Mouse (Mus musculus): ENCODE measurements around the gene C1s2. TPM values are rescaled to one million over a fixed set of nuclear protein-coding genes. Genes with fewer than 3 reads are reported as not detected.

Gene C1s2
- total and polyA plus RNA-seq, 3 experiments: 0.08 to 0.19 (median 0.08) TPM

DNA sequence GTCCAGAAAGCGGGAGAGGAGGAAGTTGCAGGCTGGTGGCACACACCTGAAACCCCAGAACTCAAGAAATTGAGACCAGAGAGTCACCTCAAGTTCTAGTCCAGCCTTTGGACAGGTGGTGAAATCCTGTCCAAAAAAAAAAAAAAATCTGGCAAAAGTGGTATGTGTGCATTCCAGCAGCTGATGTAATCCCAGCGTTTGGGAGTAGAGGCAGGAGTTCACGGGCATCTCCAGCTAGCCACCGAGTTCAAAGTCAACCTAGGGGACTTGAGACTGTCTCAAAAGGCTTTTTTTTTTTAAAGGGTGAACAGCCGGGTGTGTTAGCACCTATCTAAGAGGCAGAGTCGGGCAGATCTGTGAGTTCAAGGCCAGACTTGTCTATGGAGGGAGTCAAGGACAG is 40.3 kb upstream of the C1s2 start:
- Histone ChIP-seq H3K4me2 (ENCODE audit: insufficient read depth, low read depth, poor library complexity, severe bottlenecking) (no peak overlapping the region), H3K4me1 (ENCODE audit: control insufficient read depth in 1 of 2, insufficient read depth in 2 of 2) (peaks cover 2 to 9% of the 10 kb centered on the region in 2 experiments; a peak in 2 of 4 replicates), H3K36me3 (replicated peaks in 1 of 2; ENCODE audit: control insufficient read depth in 1 of 2, insufficient read depth in 1 of 2, low read length in 1 of 2) (peaks cover 12 to 68% of the 10 kb centered on the region in 2 experiments), H3K27me3 (replicated peaks) (no peaks in the 10 kb centered on the region), H3K4me3 (replicated peaks in 1 of 3; ENCODE audit: low read depth in 2 of 3, low read length in 2 of 3, poor library complexity in 1 of 3) (no peak overlapping the region), H3K9ac (ENCODE audit: insufficient read depth, low read depth) (no peak overlapping the region), H3K27ac (ENCODE audit: insufficient read depth, low read depth) (no peak overlapping the region), H3K9me3 (replicated peaks; ENCODE audit: low read length) (no peaks in the 10 kb centered on the region), H3K79me2 (replicated peaks; ENCODE audit: control insufficient read depth, extremely low read depth, insufficient read depth, poor library complexity, severe bottlenecking) (peaks cover 8% of the 10 kb centered on the region; the same call in 1 of the 2 replicates)
- no peak for DNase-seq (ENCODE audit: extremely low read depth)
- dilution Hi-C loops (cut with MboI; ENCODE audit: extremely low pct_ligation_motif_present, extremely low pct_unique_long_range_greater_than_20kb, low sequenced_read_pairs): no loop called here
- in situ Hi-C loops (cut with MboI; ENCODE audit: low pct_ligation_motif_present, low pct_unique_long_range_greater_than_20kb, low sequenced_read_pairs): no loop called here
- no peak for TF ChIP-seq UBTF (IDR thresholded peaks at IDR 0.05; ENCODE audit: low read depth, low read length)
- TF ChIP-seq SIN3A (IDR thresholded peaks at IDR 0.05; ENCODE audit: low read length): no peak
- TF ChIP-seq JUN (IDR thresholded peaks at IDR 0.05; ENCODE audit: insufficient read depth, low read depth, low read length): no peak
- TF ChIP-seq IRF4 (IDR thresholded peaks at IDR 0.05; ENCODE audit: low read depth, low read length): no peak

- peaks cover 8% of the 10 kb centered on the region; the same call in 1 of the 2 replicates for H3K79me2 ChIP-seq (replicated peaks; ENCODE audit: control insufficient read depth, extremely low read depth, insufficient read depth, poor library complexity, severe bottlenecking)
- dilution Hi-C loops (cut with MboI; ENCODE audit: extremely low pct_ligation_motif_present, extremely low pct_unique_long_range_greater_than_20kb, low sequenced_read_pairs) (no loop called here), in situ Hi-C loops (cut with MboI; ENCODE audit: low pct_ligation_motif_present, low pct_unique_long_range_greater_than_20kb, low sequenced_read_pairs) (no loop called here)
- no peak for DNase-seq (ENCODE audit: extremely low read depth)
- H3K27me3 ChIP-seq (replicated peaks): no peaks in the 10 kb centered on the region
- H3K36me3 ChIP-seq (replicated peaks in 1 of 2; ENCODE audit: control insufficient read depth in 1 of 2, insufficient read depth in 1 of 2, low read length in 1 of 2): peaks cover 15 to 78% of the 10 kb centered on the region in 2 experiments
- peaks cover 2 to 8% of the 10 kb centered on the region in 2 experiments; a peak in 2 of 4 replicates for H3K4me1 ChIP-seq (ENCODE audit: control insufficient read depth in 1 of 2, insufficient read depth in 2 of 2)
- no peak overlapping the region for H3K9ac ChIP-seq (ENCODE audit: insufficient read depth, low read depth)
- H3K9me3 ChIP-seq (replicated peaks; ENCODE audit: low read length): no peaks in the 10 kb centered on the region
- no peak overlapping the region for H3K4me2 ChIP-seq (ENCODE audit: insufficient read depth, low read depth, poor library complexity, severe bottlenecking)
- no peak overlapping the region for H3K27ac ChIP-seq (ENCODE audit: insufficient read depth, low read depth)
- TF ChIP-seq MAZ (IDR thresholded peaks at IDR 0.05; ENCODE audit: low read depth, low read length) (no peak), CHD1 (IDR thresholded peaks at IDR 0.05; ENCODE audit: low read depth, low read length) (no peak), EP300 (IDR thresholded peaks at IDR 0.05; ENCODE audit: low read length) (no peak), PAX5 (IDR thresholded peaks at IDR 0.05; ENCODE audit: low read length) (no peak), TCF12 (IDR thresholded peaks at IDR 0.05; ENCODE audit: low read depth, low read length) (no peak), IRF4 (IDR thresholded peaks at IDR 0.05; ENCODE audit: low read depth, low read length) (no peak), NRF1 (IDR thresholded peaks at IDR 0.05; ENCODE audit: low read depth, low read length) (no peak), TBP (conservative IDR thresholded peaks at IDR 0.05; ENCODE audit: low read depth, low read length) (no peak), ZNF384 (IDR thresholded peaks at IDR 0.05; ENCODE audit: low read depth, low read length) (no peak), E2F4 (IDR thresholded peaks at IDR 0.05; ENCODE audit: insufficient replicate concordance, low read depth, low read length) (no peak), POLR2A (IDR thresholded peaks at IDR 0.05; ENCODE audit: low read depth, low read length) (no peak), CTCF (conservative IDR thresholded peaks at IDR 0.05 in 1 of 2, IDR thresholded peaks at IDR 0.05 in 1 of 2; ENCODE audit: low read depth in 2 of 2, low read length in 2 of 2) (no peak), ZMIZ1 (IDR thresholded peaks at IDR 0.05; ENCODE audit: low read depth, low read length) (no peak), SIN3A (IDR thresholded peaks at IDR 0.05; ENCODE audit: low read length) (no peak)
- H3K4me3 ChIP-seq (replicated peaks in 1 of 3; ENCODE audit: low read depth in 2 of 3, low read length in 2 of 3, poor library complexity in 1 of 3): no peak overlapping the region
Observed at GRCm38 (mm10) chr6:124674591-124674990, 38.7 kb upstream of the C1s2 start.
